Mouse (Mus musculus): ENCODE results near the gene Gm10447.

- no peak for TF ChIP-seq MYOG (IDR thresholded peaks at IDR 0.05; ENCODE audit: control insufficient read depth, extremely low read depth, insufficient read length)
- no peak for TF ChIP-seq CTCF (IDR thresholded peaks at IDR 0.05; ENCODE audit: control insufficient read depth, insufficient read depth, insufficient read length)
These were observed 6.9 kb upstream of the Gm10447 start for GRCm38 (mm10) chr11:53463551-53464424.
